Mouse (Mus musculus): ENCODE measurements around the gene Atpaf2. TPM values are rescaled to one million over a fixed set of nuclear protein-coding genes. Genes with fewer than 3 reads are reported as not detected.

The Atpaf2 gene
- total and polyA plus RNA-seq, 2 experiments from 2014 or later, result 42.2 to 44.1 TPM

DNA sequence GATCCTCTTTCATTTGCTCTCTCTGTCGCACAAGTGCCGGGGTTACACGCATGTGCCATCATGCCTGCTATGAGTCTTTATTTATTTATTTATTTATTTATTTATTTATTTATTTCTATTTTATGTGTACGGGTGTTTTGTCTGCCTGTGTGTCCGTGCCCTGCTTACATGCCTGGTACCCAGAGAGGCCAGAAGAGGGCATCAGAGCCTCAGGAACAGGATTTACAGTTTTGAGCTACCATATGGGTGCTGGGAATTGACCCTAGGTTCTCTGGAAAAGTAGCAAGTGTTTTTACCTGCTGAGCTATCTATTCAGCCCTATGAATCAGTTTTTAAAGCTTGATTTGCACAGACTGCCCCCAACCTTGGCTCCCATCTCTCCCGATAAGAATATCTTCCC is 34.7 kb downstream of the Atpaf2 start:
- Histone ChIP-seq H3K9ac (replicated peaks; ENCODE audit: low read depth, low read length) (no peak overlapping the region), H3K27me3 (ENCODE audit: control insufficient read depth, insufficient read depth, low read length) (no peaks in the 10 kb centered on the region), H3K4me2 (ENCODE audit: low read depth, low read length) (no peak overlapping the region), H3K4me1 (ENCODE audit: control insufficient read depth, insufficient read depth) (no peaks in the 10 kb centered on the region), H3K27ac (ENCODE audit: low read depth) (no peak overlapping the region), H3K36me3 (replicated peaks; ENCODE audit: control insufficient read depth, insufficient read depth, low read length) (no peaks in the 10 kb centered on the region), H3K4me3 (ENCODE audit: low read depth, low read length) (no peak overlapping the region), H3K9me3 (replicated peaks; ENCODE audit: control insufficient read depth, low read length) (no peaks in the 10 kb centered on the region)
- TF ChIP-seq CTCF (IDR thresholded peaks at IDR 0.05; ENCODE audit: low read depth) (no peak), EP300 (IDR thresholded peaks at IDR 0.05; ENCODE audit: low read depth) (no peak)
- 88% methylated on average over 6 of the region's 6 CpGs for WGBS
- DNase-seq (ENCODE audit: low spot score) (no peak), ATAC-seq (ENCODE audit: insufficient read depth, low read depth) (no peak)

GRCm38 (mm10) chr11:60374481-60374880 is 43.8 kb downstream of the Atpaf2 start:
- 74% methylated on average over 6 of the region's 6 CpGs for WGBS
- no peak for ATAC-seq (ENCODE audit: insufficient read depth, low read depth)
- no peak for TF ChIP-seq CTCF (IDR thresholded peaks at IDR 0.05; ENCODE audit: low read depth)
- TF ChIP-seq EP300 (IDR thresholded peaks at IDR 0.05; ENCODE audit: low read depth), result no peak

DNA sequence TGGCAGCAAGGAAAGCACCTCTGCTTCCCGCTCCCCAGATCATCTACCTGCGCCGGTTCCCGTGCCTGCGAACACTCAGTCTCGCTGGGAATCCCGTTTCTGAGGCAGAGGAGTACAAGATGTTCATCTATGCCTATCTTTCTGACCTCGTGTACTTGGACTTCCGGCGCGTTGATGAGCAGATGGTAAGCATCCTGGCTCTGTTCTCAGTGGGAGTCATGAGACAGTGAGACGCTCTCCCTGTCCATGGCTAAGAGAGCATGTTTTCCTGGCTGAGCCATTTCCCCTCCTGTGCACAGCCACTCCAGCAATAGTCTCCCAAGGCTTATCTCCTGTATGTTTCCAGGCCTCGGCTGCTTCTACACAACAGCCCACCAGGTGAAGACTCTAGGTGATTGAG is 47.8 kb downstream of the Atpaf2 start:
- H3K27ac ChIP-seq (ENCODE audit: low read depth), result no peak overlapping the region
- H3K9me3 ChIP-seq (replicated peaks; ENCODE audit: control insufficient read depth, low read length), result no peaks in the 10 kb centered on the region
- H3K9ac ChIP-seq (replicated peaks; ENCODE audit: low read depth, low read length), result no peak overlapping the region
- DNase-seq (ENCODE audit: low spot score) (no peak), ATAC-seq (ENCODE audit: insufficient read depth, low read depth) (no peak)
- no peak overlapping the region for H3K4me3 ChIP-seq (ENCODE audit: low read depth, low read length)
- TF ChIP-seq CTCF (IDR thresholded peaks at IDR 0.05; ENCODE audit: low read depth) (no peak), EP300 (IDR thresholded peaks at IDR 0.05; ENCODE audit: low read depth) (no peak)
- no peaks in the 10 kb centered on the region for H3K27me3 ChIP-seq (ENCODE audit: control insufficient read depth, insufficient read depth, low read length)
- H3K36me3 ChIP-seq (replicated peaks; ENCODE audit: control insufficient read depth, insufficient read depth, low read length), result no peaks in the 10 kb centered on the region
- peaks cover 12% of the 10 kb centered on the region for H3K4me1 ChIP-seq (ENCODE audit: control insufficient read depth, insufficient read depth)
- WGBS, result 75% methylated on average over 13 of the region's 13 CpGs
- no peak overlapping the region for H3K4me2 ChIP-seq (ENCODE audit: low read depth, low read length)

More at GRCm38 (mm10) chr11:60374481-60374880, 43.8 kb downstream of the Atpaf2 start:
- Histone ChIP-seq H3K27ac (ENCODE audit: low read depth) (no peak overlapping the region), H3K9me3 (replicated peaks; ENCODE audit: control insufficient read depth, low read length) (no peaks in the 10 kb centered on the region), H3K4me2 (ENCODE audit: low read depth, low read length) (no peak overlapping the region), H3K9ac (replicated peaks; ENCODE audit: low read depth, low read length) (no peak overlapping the region), H3K4me3 (ENCODE audit: low read depth, low read length) (no peak overlapping the region), H3K27me3 (ENCODE audit: control insufficient read depth, insufficient read depth, low read length) (no peaks in the 10 kb centered on the region), H3K4me1 (ENCODE audit: control insufficient read depth, insufficient read depth) (no peaks in the 10 kb centered on the region), H3K36me3 (replicated peaks; ENCODE audit: control insufficient read depth, insufficient read depth, low read length) (no peaks in the 10 kb centered on the region)
- DNase-seq (ENCODE audit: low spot score), result no peak

- no peak for DNase-seq (ENCODE audit: low spot score)
- H3K27me3 ChIP-seq (ENCODE audit: control insufficient read depth, insufficient read depth, low read length), result no peaks in the 10 kb centered on the region
- TF ChIP-seq CTCF (IDR thresholded peaks at IDR 0.05; ENCODE audit: low read depth), result no peak
- TF ChIP-seq EP300 (IDR thresholded peaks at IDR 0.05; ENCODE audit: low read depth), result no peak
- no peaks in the 10 kb centered on the region for H3K36me3 ChIP-seq (replicated peaks; ENCODE audit: control insufficient read depth, insufficient read depth, low read length)
- no peak overlapping the region for H3K4me2 ChIP-seq (ENCODE audit: low read depth, low read length)
- no peak for ATAC-seq (ENCODE audit: insufficient read depth, low read depth)
- H3K9me3 ChIP-seq (replicated peaks; ENCODE audit: control insufficient read depth, low read length), result no peaks in the 10 kb centered on the region
- H3K9ac ChIP-seq (replicated peaks; ENCODE audit: low read depth, low read length), result no peak overlapping the region
- H3K4me1 ChIP-seq (ENCODE audit: control insufficient read depth, insufficient read depth), result peaks cover 12% of the 10 kb centered on the region
- no peak overlapping the region for H3K27ac ChIP-seq (ENCODE audit: low read depth)
- no peak overlapping the region for H3K4me3 ChIP-seq (ENCODE audit: low read depth, low read length)
- WGBS, result 62% methylated on average over 4 of the region's 4 CpGs
Measured at GRCm38 (mm10) chr11:60369448-60369847, 48.8 kb downstream of the Atpaf2 start.

DNA sequence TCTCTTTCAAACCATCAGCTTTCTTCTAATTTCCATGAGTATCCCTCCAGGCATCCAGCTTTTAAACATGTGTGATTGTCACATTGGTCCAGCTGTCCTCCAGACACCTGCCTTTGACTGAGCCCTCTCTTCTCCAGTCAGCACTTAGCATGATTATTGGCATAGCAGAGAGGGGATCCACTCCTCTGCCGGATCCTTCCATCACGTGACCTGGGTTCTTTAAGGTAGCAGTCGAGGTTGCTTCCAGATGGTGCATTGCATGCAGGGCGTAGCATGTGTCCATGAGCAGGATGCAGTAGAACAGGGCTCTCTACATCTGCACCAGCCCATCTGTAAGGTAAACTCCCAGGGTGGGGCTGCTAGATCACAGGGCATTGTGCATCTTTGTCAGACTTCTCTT is 49.3 kb downstream of the Atpaf2 start:
- ATAC-seq (ENCODE audit: insufficient read depth, low read depth) (no peak), DNase-seq (ENCODE audit: low spot score) (no peak)
- WGBS, result 65% methylated on average over 4 of the region's 4 CpGs
- Histone ChIP-seq H3K9ac (replicated peaks; ENCODE audit: low read depth, low read length) (no peak overlapping the region), H3K36me3 (replicated peaks; ENCODE audit: control insufficient read depth, insufficient read depth, low read length) (no peaks in the 10 kb centered on the region), H3K9me3 (replicated peaks; ENCODE audit: control insufficient read depth, low read length) (no peaks in the 10 kb centered on the region), H3K27ac (ENCODE audit: low read depth) (no peak overlapping the region), H3K4me3 (ENCODE audit: low read depth, low read length) (no peak overlapping the region), H3K27me3 (ENCODE audit: control insufficient read depth, insufficient read depth, low read length) (no peaks in the 10 kb centered on the region), H3K4me1 (ENCODE audit: control insufficient read depth, insufficient read depth) (peaks cover 12% of the 10 kb centered on the region), H3K4me2 (ENCODE audit: low read depth, low read length) (no peak overlapping the region)
- no peak for TF ChIP-seq CTCF (IDR thresholded peaks at IDR 0.05; ENCODE audit: low read depth)
- TF ChIP-seq EP300 (IDR thresholded peaks at IDR 0.05; ENCODE audit: low read depth), result no peak

- H3K4me3 ChIP-seq (ENCODE audit: low read depth, low read length), result no peak overlapping the region
- H3K9ac ChIP-seq (replicated peaks; ENCODE audit: low read depth, low read length), result no peak overlapping the region
- 57% methylated on average over 3 of the region's 3 CpGs for WGBS
- no peak for TF ChIP-seq EP300 (IDR thresholded peaks at IDR 0.05; ENCODE audit: low read depth)
- 0 out of 2 replicates have a peak, but pooled peaks have one; percentile 15 for TF ChIP-seq CTCF (IDR thresholded peaks at IDR 0.05; ENCODE audit: low read depth)
- no peaks in the 10 kb centered on the region for H3K9me3 ChIP-seq (replicated peaks; ENCODE audit: control insufficient read depth, low read length)
- peaks cover 12% of the 10 kb centered on the region for H3K4me1 ChIP-seq (ENCODE audit: control insufficient read depth, insufficient read depth)
- H3K27me3 ChIP-seq (ENCODE audit: control insufficient read depth, insufficient read depth, low read length), result no peaks in the 10 kb centered on the region
- no peak for DNase-seq (ENCODE audit: low spot score)
- H3K27ac ChIP-seq (ENCODE audit: low read depth), result no peak overlapping the region
- no peak overlapping the region for H3K4me2 ChIP-seq (ENCODE audit: low read depth, low read length)
- H3K36me3 ChIP-seq (replicated peaks; ENCODE audit: control insufficient read depth, insufficient read depth, low read length), result no peaks in the 10 kb centered on the region
- ATAC-seq (ENCODE audit: insufficient read depth, low read depth), result no peak
Measured at GRCm38 (mm10) chr11:60367256-60367655, 51.0 kb downstream of the Atpaf2 start.

Data from heart, postnatal 0 days (tissue).